Mouse (Mus musculus) brain, embryonic 18.5 days (tissue): ENCODE data around the gene Gucy2d.

ENCODE experiments used
- DNase-seq: peaks from one replicate; pipeline ENCODE4 v3.0.0-alpha.2; 2012; ENCODE audit warnings: low read depth, low spot score

The Gucy2d gene

DNA sequence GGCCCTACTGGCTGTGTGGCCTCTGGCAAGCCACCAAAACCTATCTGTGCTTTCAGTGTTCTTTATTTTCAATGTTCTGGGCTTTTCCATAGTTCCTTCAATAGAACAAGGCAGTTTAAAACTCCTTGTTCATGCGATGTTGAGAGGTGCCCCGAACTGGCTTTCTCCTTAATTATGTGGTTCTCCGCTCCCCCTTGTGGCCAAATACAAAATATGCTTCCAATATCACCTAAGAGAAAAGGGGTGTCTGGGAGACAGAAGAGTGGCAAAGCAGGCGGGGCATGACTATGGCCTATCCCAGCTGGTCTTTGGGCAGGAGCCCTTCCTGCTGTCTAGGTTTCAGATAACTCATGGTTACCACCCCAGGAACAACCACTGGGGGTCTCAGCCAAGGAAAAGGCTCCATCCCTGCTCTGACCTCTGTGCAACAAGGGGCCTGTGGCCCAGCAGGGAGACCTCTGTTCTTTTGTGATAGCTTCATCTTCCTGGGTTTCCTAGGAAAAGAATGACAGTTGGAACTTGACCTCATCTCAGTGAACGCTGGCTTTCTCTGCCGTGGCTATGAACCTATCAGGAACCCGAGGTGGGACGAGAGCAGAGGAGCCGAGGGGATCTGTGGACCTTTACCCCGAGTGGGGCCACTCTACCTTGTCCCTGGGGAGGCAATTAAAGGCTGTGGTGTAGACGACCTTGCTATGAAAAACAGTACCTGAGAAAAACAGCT is 7.5 kb downstream of the Gucy2d start:
- DNase-seq, result peak; percentile 24

DNA sequence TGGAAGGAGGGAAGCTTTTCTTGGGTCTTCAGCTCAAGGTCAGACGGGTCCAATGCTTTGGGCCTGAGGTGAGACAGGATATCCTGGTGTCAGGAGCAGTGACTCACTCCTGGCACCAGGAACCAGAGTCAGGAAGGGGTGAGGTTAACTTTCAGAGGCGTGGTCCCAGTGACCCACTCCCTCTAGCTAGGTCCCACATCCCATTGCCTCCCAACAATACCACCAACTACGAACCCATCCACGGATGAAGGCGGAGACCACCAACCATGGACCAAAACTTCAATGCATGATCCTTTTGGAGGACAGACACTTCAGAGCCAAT is 8.1 kb downstream of the Gucy2d start:
- DNase-seq, result no peak

DNA sequence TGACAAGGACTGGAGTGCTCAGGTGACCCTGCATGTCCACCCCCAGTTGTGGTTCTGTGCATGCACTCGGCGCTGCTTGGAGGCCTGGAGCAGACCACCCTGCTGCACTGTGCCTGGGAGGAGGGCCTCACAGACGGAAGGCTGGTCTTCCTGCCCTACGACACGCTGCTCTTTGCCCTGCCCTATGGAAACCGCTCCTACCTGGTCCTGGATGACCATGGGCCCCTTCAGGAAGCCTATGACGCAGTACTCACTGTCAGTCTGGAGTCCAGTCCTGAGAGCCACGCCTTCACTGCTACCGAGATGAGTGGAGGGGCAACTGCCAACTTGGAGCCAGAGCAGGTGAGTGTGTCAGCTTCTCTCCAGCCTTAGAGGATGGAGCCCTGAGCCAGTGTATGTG is 9.5 kb downstream of the Gucy2d start:
- DNase-seq, result no peak

DNA sequence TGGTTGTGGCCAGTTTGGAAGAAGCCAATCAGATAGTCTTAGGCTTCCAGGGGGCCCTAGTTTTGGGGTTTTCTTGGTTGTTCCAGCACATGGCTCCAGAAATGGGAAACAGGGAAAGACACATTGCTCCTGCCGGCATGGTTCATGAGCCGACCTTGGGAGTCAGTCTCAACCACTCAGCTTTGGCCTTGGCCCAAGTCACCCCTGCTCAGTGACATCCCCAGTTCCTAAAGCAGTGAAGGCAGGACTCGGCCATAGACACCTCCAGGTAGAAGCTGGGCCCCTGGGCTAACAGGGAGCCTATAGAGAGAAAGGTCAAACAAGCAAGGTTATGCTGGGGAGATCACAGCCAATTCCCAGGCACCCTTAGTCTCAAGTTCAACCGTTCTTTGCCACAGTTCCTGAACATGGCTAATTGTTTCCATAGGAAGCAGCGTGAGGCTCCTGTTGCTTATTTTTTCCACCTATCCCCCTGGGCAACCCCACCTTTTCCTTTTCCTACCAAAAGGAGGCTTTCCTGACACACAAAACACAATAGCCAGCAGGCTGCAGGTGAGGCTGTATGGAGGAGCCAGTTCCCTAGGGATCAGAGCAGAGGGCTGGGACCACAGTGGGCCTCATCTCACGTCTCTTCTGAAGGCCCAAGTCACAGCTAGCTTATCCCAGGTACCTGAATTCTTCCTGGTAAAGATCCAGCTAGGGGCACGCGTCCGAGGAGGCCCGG is 14.3 kb downstream of the Gucy2d start:
- DNase-seq, result no peak

DNA sequence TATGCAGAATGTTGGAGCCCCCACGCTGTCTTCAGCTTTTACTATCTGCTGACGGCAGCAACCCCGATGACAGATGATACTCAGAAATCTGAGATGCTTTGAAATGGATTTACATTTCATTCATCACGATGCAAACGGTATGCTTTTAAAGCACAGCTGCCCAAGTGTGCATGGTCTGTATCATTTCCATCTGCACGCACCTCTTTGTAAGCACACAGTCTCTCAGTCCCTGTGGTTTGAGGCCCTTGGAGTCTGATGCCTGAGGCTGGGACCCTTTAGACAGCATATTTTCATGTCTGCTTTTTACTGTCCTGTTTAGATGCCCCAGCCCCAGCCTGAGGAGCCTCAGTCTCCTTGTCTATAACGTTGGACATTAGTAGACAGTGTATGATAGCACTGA is 20.1 kb downstream of the Gucy2d start:
- DNase-seq, result no peak

DNA sequence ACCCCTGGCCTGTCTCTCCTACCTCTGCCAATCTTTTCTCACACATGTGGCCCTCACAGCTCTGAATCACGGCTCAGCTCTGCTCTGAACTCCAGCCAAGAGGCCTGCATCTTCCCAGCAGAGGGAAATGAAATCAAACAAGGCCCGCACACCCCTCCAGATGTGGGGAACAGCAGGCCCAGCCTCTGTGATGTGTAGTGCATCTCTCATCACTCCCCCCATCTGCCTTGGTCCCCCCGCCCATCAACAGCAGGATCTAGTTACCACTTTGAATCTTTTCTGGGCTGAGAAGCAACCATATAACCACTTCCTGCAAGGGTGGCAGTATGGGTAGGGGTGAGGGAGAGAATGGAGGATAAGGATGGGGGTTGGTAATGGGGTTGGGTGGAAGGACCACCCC is 28.9 kb downstream of the Gucy2d start:
- no peak for DNase-seq

DNA sequence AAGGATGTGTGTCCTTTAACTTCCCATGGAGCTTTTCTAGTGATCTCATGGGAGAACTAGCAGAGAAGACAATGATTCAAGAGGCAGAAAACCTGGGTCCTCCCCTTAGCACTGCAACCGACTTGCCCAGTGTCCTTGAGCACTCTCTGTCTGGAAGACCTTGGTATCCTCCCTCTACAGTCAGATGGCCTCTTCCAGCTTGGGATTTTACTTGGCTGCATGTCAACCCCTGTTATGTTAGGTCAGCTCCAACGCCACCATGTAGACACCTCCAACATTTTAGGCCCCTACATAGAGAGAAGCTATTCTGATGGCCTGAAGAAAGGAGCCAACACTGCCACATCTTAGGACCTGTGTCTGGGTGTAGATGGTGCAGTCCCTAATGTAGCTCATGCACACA is 32.3 kb downstream of the Gucy2d start:
- DNase-seq, result no peak

DNA sequence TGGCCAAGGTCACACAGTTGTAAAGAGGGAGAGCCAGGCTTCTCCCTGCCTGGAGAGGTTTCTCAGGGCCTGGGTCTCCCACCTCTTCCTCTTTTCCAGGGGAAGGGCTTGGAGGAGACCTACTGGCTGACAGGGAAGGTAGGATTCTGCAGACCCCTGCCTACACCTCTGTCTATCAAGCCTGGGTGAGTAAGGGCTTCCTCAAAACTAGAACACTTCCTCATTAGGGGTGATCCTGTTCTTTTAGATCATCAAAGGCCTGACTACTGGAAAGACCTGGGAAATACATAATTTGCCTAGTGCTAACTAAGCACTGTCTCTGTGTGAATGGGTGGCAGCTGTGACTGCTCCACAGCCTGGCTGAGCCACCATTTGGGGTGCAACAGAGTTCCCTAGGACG is 34.3 kb downstream of the Gucy2d start:
- DNase-seq, result no peak

DNA sequence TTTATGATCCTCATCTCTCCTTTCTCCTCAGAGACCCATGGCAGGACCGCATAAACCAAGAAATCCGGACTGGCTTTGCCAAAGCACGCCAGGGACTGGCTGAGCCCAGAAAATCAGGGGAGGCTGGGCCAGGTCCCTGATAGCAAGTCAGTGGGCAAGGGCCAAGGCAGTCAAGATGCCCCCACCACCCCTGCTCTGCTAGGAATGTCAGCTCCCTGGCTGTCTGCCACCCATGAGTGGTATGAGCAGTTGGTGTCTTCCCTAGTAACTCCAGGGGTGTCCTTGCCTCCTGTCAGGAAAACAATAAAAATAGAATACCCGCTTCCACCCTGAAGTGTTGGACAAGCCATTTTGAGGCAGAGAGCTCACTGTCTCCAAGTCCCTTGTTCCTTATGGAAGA is 36.9 kb downstream of the Gucy2d start:
- no peak for DNase-seq

DNA sequence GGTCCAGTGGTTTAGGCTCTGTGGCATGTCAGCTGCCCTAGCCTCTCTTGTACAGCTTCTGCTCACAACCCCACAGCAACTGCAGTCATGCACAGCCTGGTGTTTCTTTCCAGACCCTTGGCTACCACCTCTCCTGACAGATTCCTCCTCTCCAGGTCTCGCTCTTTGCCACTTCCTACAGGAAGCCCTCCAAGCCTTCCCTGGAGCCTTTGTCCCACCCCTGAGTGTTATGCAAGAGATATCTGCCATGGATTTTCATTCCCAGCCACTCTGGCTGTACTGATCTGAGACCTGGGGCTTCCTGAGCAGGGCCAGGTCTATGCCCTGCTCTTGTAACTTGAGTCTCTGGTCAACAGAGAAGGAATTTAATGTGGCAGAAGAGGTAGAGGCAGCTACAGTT is 40.3 kb downstream of the Gucy2d start:
- DNase-seq, result no peak

DNA sequence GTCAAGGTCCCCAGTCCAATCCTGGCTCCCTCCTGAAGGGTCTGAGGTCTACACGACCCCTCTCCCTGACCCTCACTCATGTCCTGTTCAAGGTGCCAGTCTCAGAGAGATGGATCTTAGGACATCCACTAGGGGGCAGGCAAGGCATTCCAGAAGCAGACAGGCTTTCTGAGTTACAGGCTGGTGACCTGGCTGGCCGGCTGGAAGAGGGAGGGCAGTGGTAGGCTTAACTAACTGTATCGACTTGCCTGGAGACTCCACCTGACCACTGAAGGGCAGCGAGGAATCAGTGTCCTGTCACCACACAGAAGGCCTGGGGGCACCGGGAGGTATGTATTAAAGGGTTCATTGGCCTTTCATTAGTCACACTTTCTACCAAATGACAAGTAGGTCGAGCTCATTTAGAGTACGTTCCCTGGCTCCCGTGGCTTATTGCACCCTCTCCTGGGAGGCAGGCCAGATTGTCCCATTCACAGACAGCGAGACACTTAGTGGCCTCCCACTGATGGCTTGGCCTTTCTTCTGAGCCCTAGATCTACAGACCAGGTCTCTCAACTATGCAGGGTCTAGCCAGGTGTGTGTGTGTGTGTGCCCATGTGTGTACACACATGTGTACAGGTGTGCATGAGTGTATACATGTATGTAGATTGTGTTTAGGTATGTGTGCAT is 41.0 kb downstream of the Gucy2d start:
- no peak for DNase-seq

DNA sequence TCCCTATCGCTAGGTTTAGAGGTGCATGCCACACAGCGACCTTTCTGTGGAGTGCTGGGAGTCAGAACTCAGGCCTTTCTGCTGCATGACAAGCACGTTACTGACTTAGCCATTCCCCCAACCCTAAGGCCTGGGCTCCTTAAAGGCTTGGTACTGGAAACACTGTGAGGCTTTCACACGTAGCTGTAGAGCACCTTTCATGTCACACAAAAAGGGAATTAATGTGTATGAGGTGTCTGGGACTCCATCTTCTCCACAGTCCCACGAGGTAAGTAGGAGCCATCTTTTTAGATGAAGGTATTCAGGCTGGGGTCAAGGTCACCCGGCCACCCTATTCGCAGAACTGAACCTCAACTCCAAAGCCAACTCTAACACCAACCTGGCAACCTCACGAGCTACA is 41.6 kb downstream of the Gucy2d start:
- no peak for DNase-seq

DNA sequence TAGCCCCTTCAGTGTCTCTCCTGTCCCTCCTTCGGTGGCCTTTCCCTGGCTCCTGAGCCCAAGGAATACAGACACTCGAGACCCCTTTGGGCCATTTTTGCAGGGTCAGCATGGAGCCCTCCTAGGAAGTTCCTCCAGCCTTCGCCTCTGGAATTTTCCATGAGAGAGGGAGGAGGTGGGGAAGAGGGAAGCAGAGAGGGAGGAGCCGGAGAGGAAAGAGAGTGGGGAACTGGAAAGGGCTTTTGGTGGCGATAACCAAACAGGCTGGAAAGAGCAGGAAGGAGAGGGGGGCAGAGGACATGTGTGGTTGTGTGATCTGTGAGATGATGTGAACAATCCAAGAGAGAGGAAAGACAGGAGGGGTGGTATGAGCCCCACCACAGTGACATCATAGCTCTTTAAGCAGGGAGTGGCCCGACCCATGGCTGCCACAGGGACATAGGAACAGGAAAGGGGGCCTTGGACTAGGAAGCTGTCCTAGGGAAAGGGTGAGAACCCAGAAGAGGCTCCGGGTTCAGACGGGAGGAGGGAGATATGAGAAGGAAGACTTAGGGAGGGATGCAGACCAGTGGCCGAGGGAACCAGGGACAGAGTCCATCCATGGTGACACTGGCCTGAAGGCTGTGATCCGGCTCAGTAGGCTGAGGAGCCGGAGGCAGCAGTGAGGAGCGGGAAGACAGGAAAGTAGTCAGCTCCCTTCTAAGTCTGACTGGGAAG is 42.5 kb downstream of the Gucy2d start:
- no peak for DNase-seq

DNA sequence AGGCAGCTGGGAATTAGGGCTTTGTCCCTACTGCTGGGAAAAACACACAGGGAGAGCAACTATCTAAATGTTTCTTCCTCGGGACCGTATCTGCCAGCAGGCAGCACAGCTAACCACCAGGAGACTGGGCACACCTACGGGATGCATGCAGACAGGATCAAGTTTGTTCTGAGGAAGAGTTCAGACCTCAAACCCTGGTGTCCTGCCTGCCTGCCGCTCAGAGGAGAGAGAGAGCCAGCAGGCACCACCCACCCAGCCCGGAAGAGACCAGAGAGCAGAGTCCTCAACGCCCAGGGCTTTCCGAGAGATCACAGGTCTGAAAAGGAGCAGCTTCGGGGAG is 43.0 kb downstream of the Gucy2d start:
- no peak for DNase-seq

DNA sequence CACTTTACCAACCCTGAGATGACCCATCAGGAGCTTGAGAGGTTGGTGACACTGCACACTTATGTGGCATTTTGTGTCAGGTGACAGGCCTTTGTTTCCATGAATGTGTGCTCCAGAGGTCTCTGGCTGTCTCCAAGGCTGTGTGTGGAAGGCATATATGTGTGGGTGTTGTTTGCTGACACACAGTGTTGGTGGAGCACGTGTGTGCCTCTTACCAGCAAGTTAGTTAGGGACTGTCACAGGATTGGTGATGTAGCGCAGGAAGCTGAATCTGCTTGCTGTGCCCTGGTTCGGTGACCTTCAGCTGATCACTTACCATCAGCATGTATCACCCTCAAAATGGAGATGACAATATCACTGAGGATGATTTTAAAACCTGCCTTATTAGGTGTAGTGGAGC is 44.7 kb downstream of the Gucy2d start:
- no peak for DNase-seq

DNA sequence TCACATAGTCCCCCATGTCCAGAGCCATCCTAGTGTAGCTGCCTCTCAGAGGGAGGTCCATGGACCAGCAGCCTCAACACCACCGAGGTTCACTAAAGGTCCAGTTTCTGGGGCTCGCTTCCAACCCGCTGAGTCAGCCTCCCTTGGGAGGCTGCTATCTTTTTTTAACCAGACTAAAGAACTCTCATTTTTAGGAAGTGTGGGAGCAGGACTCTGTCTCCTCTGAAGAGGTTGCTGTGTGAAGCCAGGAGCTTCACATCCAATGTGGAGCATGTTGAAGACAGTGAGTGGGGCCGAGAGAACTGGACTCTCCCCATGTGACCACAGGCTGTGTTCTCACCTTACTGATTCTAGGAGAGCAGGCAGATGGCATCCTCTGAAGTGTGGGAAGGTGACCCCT is 45.3 kb downstream of the Gucy2d start:
- no peak for DNase-seq

DNA sequence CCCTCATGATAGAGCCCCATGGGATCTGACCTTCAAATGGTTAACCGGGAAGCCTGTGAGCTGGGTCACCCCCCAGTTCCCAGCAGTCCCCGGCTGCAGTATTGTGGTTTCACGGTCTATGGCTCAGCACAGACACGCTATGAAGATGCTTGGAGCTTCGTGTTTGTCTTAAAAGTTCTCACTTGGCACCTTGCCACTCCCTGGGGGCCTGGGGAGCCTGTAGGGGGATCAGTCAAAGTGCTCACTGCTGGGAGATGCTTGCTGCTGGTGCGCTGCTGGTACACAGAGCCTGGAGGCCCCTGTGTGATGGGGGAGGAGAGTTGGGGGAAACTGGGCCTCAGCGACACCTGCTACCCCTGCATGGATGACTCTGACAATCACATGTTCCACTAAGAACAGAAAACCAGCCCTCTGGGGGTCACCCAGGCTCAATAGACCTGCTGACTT is 46.3 kb downstream of the Gucy2d start:
- no peak for DNase-seq

DNA sequence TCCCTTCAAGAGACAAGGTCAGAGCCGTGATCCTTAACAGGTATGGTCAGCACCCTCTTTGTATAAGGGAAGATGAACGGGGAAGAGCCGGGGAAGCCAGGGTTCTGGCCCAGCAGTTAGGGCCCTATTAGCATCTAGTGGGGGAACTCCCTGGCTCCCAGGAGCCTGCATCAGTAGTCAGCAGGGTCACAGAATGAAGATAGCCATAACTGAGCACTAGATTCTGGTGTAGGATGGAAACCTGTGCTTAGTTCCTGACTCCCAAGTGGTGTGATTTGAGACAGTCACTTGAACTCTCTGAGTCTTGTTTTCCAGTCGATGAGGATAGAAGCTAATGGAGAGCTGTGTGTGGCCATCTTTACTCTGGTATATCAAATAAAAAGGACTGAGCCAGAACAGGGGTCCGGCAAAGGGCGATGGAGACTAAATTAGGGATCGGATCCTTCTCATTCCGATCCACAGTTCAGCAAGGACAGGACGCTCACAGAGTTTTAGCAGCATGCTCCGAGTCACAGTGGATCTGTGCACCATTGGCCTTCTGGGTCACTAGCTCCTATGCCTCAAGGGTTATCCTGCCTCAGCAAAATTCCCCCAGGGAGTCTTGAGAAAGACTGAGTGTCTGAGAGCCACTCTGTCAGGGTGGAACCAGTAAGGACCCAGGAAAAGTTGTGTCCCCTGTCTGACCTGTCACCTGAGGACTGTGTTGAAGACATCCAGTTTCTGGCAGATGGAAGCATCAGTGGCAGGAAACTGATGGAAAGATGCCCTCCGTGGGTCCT is 47.2 kb downstream of the Gucy2d start:
- no peak for DNase-seq

DNA sequence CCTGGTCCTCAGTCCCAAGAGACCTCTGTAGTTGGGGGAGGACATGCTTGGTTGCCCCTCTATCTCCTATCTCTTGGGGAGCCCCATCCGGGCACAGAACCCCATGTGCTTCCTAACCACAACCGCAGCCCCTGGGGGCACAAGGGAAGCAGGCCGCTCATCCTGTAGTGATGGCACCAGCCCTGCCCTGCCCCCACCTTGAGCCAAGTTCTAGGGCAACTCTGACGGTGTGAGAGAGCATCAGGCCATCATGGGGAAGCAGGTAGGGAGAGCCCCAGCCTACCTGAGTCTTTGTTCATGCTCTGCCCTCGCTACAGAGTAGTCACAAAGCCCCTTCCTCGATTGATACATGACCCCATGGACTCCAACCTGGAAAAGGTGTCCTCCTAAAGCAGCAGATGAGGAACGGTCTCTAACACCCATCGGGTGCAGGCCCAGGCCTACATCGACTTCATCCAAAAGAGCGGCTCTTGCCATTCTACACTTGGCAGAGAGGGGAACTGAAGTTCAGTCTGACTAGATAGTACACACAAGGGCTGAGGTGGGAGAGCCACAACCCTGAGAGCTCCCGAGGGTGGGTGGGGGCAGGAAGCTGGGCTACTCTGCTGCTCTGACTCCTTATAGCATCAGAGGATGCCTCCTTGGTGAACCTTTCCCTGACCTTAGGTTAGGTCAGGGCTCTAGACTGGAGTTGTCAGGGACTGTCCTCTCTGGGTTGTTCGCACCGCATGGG is 48.3 kb downstream of the Gucy2d start:
- DNase-seq, result no peak

DNA sequence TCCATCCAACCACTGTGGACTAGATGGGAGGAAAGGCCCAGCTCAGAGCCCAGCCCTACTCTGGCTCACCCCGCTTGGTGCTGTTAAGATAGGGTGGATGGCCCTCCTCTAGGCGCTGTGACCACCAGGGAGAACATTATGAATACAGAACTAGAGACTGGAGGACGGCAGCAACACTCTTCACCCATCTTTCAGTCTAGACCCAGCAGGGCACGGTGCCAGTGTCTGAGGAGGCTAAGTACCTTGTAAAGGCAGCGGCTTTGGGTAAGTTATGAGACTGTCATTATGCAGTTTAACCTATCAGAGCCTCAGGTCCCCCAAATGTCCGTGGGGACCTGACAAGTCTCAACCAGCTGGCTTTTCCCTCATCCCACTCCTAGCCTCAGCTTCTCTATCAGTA is 48.9 kb downstream of the Gucy2d start, which contains the start of gene Lrrc32:
TSS of gene Lrrc32 (plus strand) at position 153 of the 400 bp plus-strand sequence.
- no peak for DNase-seq

DNA sequence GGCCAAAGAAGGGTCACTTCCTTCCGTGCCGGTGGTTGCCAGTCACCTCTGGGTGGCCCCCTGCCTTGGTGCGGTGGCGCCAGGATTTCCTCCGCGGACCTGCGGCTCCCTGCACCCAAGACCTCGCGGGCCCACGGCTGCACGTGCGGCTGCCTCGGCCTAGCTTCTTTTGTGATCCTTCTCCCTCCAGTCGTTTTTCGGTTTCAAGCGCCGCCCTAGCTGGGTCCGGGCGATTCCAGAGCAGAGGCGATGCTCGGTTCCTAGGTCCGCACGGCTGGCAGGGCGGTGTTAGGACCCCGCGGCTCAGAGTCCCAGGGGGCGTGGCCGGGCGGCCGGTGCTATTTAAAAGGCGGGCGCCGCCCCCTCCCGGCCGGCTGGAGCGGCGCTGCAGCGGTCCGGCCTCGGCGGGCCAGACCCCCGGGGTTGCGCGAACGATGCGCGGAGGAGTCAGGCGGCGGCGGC is 49.4 kb downstream of the Gucy2d start:
- no peak for DNase-seq
